Mouse (Mus musculus): ENCODE measurements around the gene Irf2bpl.

DNA sequence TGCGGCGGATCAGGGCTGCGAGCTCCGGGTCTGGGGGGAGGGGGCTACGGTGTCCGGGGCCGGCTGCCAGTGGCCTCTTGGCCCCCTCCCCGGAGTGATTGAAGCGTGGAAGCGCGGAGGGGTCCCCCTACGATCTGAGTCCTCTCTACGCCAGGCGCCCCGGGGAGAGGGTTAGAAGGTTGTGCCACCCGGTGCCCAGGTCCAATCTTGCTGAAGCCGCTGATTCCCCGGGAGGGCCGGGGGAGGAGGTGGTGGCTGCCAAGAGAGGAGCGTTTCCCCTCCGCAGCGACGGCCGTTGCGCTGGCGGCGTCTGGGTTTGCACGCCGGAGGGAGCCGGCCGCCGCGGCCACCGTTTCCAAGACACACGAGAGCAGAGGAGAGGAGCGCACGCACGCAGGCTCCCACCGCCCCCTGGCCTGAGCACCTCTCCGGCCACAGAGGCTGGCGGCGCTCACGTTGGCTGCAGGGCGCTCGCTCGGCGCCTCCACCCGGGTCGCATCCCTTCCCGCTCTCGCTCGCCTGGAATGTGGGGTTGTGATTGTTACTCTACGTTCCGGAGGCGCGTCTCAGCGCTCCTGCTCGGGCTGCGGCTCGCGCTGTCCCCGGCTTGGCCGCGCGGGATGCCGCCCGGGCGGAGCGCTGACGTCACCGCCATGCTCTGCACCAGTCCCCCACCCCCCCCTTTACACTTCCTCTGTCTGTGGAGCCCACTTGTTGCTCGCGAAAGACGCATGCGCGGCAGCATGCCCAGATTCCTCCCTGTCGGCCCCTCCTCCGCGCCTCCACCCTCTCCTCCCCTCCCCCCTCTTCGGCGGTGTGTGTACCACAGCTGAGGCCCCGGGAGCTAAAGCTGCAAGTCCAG lies at the start of gene Irf2bpl:
- no peak for TF ChIP-seq CTCF (IDR thresholded peaks at IDR 0.05; ENCODE audit: low read depth)
- TF ChIP-seq EP300 (IDR thresholded peaks at IDR 0.05; ENCODE audit: low read depth) = no peak

All from liver, embryonic 14.5 days (tissue).